Mouse (Mus musculus) intestine, embryonic 15.5 days (tissue): Measurements from ENCODE around the gene Arap2. TPM values are rescaled to one million over a fixed set of nuclear protein-coding genes. Genes with fewer than 3 reads are reported as not detected.

Experiments
- ATAC-seq: fragments of 200-750 bp; cut with Nextera tagmentation; 2 replicates; pipeline ENCODE4 v1.8.0; 2017; ENCODE audit warnings: moderate TSS enrichment, moderate library complexity
- H3K27ac ChIP-seq: fragments of 300-500 bp; sonication (generic); 2 replicates; pipeline ENCODE4 v1.5.1; 2015; ENCODE audit warnings: mild to moderate bottlenecking, inconsistent platforms
- H3K27me3 ChIP-seq: fragments of 300-500 bp; sonication (generic); replicated peaks from 2 replicates; pipeline ENCODE4 v1.6.1; 2015; ENCODE audit warnings: inconsistent platforms
- H3K36me3 ChIP-seq: fragments of 300-500 bp; sonication (generic); 2 replicates; pipeline ENCODE4 v1.6.1; 2015; ENCODE audit warnings: inconsistent platforms
- H3K4me1 ChIP-seq: fragments of 300-500 bp; sonication (generic); replicated peaks from 2 replicates; pipeline ENCODE4 v1.6.1; 2015; ENCODE audit warnings: inconsistent platforms
- H3K4me2 ChIP-seq: fragments of 300-500 bp; sonication (generic); replicated peaks from 2 replicates; pipeline ENCODE4 v1.6.1; 2015; ENCODE audit warnings: mild to moderate bottlenecking, inconsistent platforms
- H3K4me3 ChIP-seq: fragments of 300-500 bp; sonication (generic); replicated peaks from 2 replicates; pipeline ENCODE4 v1.5.1; 2015; ENCODE audit warnings: inconsistent platforms
- H3K9ac ChIP-seq: fragments of 300-500 bp; sonication (generic); 2 replicates; pipeline ENCODE4 v1.6.1; 2015; ENCODE audit warnings: inconsistent platforms
- H3K9me3 ChIP-seq: fragments of 300-500 bp; sonication (generic); 2 replicates; pipeline ENCODE4 v1.6.1; 2016; ENCODE audit warnings: inconsistent platforms
- WGBS: fragments of 180-500 bp; shearing (Covaris S2); methylation state at CpG from one replicate; pipeline ENCODE4 v1.1.7; 2015; 5-methylcytosine and 5-hydroxymethylcytosine counted together
- polyA plus RNA-seq: library from polyadenylated mRNA; unstranded; fragments of >200 nt; fragmentation: Nextera tagmentation; extraction: Ambion mirVana; gene quantifications from 2 replicates; pipeline ENCODE4 v1.2.1, GENCODE M21; 2015

The Arap2 gene
- polyA plus RNA-seq, 1 experiment from 2014 or later, result 5.9 TPM

- H3K9ac ChIP-seq, result no peak overlapping the region
- no peaks in the 10 kb centered on the region for H3K9me3 ChIP-seq
- no peak overlapping the region for H3K4me3 ChIP-seq
- ATAC-seq, result no peak
- no peak overlapping the region for H3K4me2 ChIP-seq
- H3K4me1 ChIP-seq, result no peaks in the 10 kb centered on the region
- no peaks in the 10 kb centered on the region for H3K27me3 ChIP-seq
- H3K27ac ChIP-seq, result no peak overlapping the region
- no peaks in the 10 kb centered on the region for H3K36me3 ChIP-seq
- WGBS, result 83% methylated on average over 2 of the region's 2 CpGs
These were observed 40.4 kb downstream of the Arap2 start for GRCm38 (mm10) chr5:62725551-62725950.

DNA sequence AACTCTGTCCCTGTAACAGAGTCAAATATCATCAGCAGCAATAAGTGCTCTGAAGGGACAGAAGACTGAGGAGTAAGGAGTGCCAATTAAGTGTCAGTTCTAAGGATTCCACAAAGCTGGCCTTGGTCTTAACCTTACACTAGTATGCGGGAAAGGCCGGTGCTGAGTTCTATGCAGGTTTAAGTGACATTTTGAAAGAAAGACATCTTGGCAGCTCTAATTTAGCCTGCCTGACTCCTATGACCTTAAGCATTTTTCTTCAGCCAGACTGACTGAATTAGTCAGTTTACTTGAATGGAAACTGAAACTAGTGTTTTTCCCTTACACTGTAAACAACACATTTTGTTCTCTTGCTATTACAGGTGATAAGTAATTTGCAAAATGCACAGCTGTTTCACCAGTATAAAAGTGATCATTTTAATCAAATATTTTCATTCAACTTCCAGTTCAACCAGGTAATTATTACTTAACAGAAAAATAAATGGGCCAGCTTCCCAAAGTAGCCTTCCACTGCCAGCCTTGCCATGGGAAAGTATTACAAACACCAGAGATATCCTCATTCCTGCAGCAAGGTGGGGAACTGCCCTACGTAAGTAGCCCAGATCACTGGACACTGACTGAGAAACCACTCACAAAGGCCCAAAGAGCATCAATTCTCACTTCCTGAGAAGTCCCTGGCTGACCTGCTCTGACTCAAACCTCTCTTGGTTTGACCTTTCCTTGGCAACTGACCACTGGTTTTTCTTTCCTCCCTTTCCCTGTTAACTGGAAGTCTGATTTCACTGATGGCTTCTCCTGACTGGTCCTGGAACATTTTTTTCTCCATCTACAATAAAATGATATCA is 42.5 kb downstream of the Arap2 start:
- no peak overlapping the region for H3K4me2 ChIP-seq
- WGBS, result 85% methylated on average over 3 of the region's 3 CpGs

DNA sequence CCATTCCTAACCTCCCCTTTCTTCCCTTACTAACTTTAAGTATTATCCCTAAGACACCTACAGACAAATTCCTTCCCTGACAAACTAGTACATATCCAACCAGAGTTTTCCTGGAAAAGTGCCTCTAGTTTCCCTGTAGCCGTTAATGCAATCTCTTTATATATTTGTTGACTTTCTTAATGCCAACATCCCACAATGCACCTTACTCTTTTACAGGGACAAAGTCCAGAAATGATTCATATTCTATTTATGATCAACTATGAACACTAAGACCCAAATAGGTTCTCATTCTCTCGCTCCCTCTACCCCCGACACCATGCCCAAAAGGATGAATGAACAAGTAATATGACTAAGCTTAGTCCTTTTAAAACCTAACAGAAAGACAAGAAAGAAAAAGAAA is 49.5 kb downstream of the Arap2 start:
- Histone ChIP-seq H3K36me3 (no peaks in the 10 kb centered on the region), H3K27ac (no peak overlapping the region), H3K4me1 (no peaks in the 10 kb centered on the region), H3K4me3 (no peak overlapping the region), H3K4me2 (no peak overlapping the region), H3K9me3 (no peaks in the 10 kb centered on the region), H3K9ac (no peak overlapping the region), H3K27me3 (no peaks in the 10 kb centered on the region)
- no peak for ATAC-seq
- 86% methylated on average over 3 of the region's 3 CpGs for WGBS

More for the DNA sequence above, 42.5 kb downstream of the Arap2 start:
- H3K9me3 ChIP-seq, result no peaks in the 10 kb centered on the region
- H3K9ac ChIP-seq, result no peak overlapping the region
- no peaks in the 10 kb centered on the region for H3K27me3 ChIP-seq
- H3K4me1 ChIP-seq, result no peaks in the 10 kb centered on the region
- H3K4me3 ChIP-seq, result no peak overlapping the region
- H3K27ac ChIP-seq, result no peak overlapping the region
- H3K36me3 ChIP-seq, result no peaks in the 10 kb centered on the region
- ATAC-seq, result no peak

DNA sequence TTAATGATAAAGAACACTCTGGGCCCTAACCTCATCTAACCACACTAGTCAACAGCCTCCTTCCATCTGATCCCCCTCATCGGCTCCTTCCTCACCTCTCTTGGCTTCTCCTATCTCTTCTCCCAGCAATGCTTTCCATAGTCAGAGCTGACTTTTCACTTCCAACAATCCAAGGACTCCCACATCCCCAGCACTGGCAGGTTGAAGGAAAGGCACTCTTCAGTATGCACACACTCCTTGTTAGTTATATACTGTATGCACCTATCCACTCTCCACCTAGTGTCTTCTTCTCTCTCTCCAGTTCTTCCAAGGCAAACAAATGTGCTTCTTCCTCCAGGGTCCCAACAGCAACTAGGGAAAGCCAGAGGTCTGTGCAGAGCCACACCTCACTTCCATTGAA is 50.0 kb downstream of the Arap2 start:
- no peak overlapping the region for H3K27ac ChIP-seq
- no peaks in the 10 kb centered on the region for H3K27me3 ChIP-seq
- no peak for ATAC-seq
- H3K4me1 ChIP-seq, result no peaks in the 10 kb centered on the region
- WGBS, result 58% methylated on average over 1 of the region's 1 CpGs
- no peak overlapping the region for H3K4me2 ChIP-seq
- no peak overlapping the region for H3K4me3 ChIP-seq
- H3K36me3 ChIP-seq, result no peaks in the 10 kb centered on the region
- no peaks in the 10 kb centered on the region for H3K9me3 ChIP-seq
- H3K9ac ChIP-seq, result no peak overlapping the region

DNA sequence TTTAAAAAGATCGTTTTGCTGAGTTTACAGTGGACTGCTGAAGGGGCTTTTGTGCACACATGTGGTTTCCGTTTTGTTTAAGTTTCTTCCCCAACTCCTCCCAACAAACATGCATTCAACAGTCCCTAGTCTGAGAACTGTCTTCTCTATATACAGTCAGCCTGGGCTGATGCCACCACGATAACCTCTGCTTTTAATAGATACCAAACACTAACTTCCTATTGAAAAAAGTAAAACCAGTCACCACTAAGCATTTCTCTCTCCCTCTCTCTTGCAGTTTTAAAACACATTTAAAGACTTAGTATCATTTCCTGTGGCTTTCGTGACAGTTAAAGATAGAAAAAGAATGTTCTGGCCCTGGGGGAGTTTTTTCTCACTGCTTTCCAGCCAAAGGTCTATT is 50.5 kb downstream of the Arap2 start:
- no peak overlapping the region for H3K9ac ChIP-seq
- 44% methylated on average over 4 of the region's 4 CpGs for WGBS
- H3K4me2 ChIP-seq, result no peak overlapping the region
- H3K4me3 ChIP-seq, result no peak overlapping the region
- H3K36me3 ChIP-seq, result no peaks in the 10 kb centered on the region
- H3K27ac ChIP-seq, result no peak overlapping the region
- ATAC-seq, result no peak
- no peaks in the 10 kb centered on the region for H3K4me1 ChIP-seq
- H3K27me3 ChIP-seq, result no peaks in the 10 kb centered on the region
- H3K9me3 ChIP-seq, result no peaks in the 10 kb centered on the region

DNA sequence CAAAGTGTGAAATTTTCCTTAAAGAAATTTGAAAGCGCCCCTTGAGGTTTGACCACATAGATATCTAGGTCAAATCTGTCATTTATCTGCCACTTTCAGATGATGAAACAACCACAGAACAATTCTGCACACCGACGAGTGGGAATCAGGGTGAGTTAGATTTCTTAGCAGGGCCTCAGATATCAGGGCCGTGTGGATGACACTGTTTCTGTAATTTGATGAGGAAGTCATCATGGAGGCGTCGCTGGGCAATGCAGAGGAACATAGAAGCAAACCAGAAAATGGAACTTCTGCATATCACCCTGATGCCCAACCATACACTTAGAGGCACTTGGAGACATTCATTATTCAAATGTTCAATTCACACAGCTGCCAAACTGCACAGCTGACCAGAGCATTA is 55.0 kb downstream of the Arap2 start:
- ATAC-seq, result no peak
- H3K9me3 ChIP-seq, result no peaks in the 10 kb centered on the region
- H3K9ac ChIP-seq, result no peak overlapping the region
- no peaks in the 10 kb centered on the region for H3K36me3 ChIP-seq
- no peaks in the 10 kb centered on the region for H3K4me1 ChIP-seq
- no peak overlapping the region for H3K4me2 ChIP-seq
- WGBS, result 78% methylated on average over 6 of the region's 6 CpGs
- H3K27ac ChIP-seq, result no peak overlapping the region
- no peaks in the 10 kb centered on the region for H3K27me3 ChIP-seq
- H3K4me3 ChIP-seq, result no peak overlapping the region

- Histone ChIP-seq H3K9me3 (no peaks in the 10 kb centered on the region), H3K4me1 (no peaks in the 10 kb centered on the region), H3K36me3 (no peaks in the 10 kb centered on the region), H3K9ac (no peak overlapping the region), H3K27ac (no peak overlapping the region), H3K4me3 (no peak overlapping the region), H3K27me3 (no peaks in the 10 kb centered on the region), H3K4me2 (no peak overlapping the region)
- no peak for ATAC-seq
- 58% methylated on average over 7 of the region's 7 CpGs for WGBS
These were observed 59.1 kb downstream of the Arap2 start for GRCm38 (mm10) chr5:62706900-62707299.

DNA sequence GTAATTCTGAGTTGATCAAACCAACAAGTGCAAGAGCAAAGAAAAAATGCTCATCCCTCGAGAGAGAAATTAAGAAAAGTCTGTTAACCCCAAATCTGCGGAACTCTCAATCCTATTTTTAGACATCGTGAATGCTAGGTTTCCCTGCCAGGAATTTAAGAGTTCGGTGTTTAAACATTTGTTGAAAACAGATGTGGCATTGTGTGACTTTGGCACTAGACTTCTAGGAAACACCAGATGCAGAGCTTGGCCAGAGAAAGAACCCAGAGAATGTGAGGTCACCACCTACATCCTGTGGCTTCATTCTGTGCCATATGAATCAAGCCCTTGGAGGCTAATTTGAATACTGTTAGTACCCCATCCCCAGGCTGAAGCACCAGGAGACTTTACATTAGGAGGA is 76.0 kb downstream of the Arap2 start:
- H3K27ac ChIP-seq, result no peak overlapping the region
- H3K4me3 ChIP-seq, result no peak overlapping the region
- no peak overlapping the region for H3K9ac ChIP-seq
- WGBS, result 55% methylated on average over 4 of the region's 4 CpGs
- no peaks in the 10 kb centered on the region for H3K4me1 ChIP-seq
- no peaks in the 10 kb centered on the region for H3K36me3 ChIP-seq
- no peak for ATAC-seq
- H3K9me3 ChIP-seq, result no peaks in the 10 kb centered on the region
- no peak overlapping the region for H3K4me2 ChIP-seq
- no peaks in the 10 kb centered on the region for H3K27me3 ChIP-seq

DNA sequence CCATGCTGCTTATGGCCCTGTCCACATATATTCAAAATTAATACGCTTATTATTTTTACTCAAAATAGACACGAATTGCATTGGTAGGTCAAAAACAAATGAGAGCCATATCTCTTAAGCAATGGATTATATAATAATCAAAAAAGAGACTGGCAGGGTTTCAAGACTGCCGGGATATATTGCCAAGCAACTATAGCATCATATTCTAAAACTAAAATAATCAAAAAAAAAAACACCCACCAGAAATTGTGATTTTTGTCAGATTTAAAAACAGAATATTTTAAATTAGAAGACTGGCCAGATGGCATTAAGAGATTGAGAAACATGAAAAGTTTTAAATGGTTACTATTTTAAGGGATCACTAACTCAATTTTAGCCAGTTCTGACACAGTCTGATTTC is 82.2 kb downstream of the Arap2 start:
- H3K4me2 ChIP-seq, result no peak overlapping the region
- no peak for ATAC-seq
- no peaks in the 10 kb centered on the region for H3K36me3 ChIP-seq
- WGBS, result 85% methylated on average over 3 of the region's 3 CpGs
- no peaks in the 10 kb centered on the region for H3K27me3 ChIP-seq
- no peak overlapping the region for H3K27ac ChIP-seq
- no peaks in the 10 kb centered on the region for H3K9me3 ChIP-seq
- H3K4me1 ChIP-seq, result no peaks in the 10 kb centered on the region
- H3K4me3 ChIP-seq, result no peak overlapping the region
- no peak overlapping the region for H3K9ac ChIP-seq

GRCm38 (mm10) chr5:62683207-62683606 is 82.8 kb downstream of the Arap2 start:
- Histone ChIP-seq H3K9ac (no peak overlapping the region), H3K36me3 (no peaks in the 10 kb centered on the region), H3K27me3 (no peaks in the 10 kb centered on the region), H3K4me1 (no peaks in the 10 kb centered on the region), H3K4me3 (no peak overlapping the region), H3K4me2 (no peak overlapping the region), H3K9me3 (no peaks in the 10 kb centered on the region), H3K27ac (no peak overlapping the region)
- no peak for ATAC-seq
- WGBS, result 74% methylated on average over 3 of the region's 3 CpGs

DNA sequence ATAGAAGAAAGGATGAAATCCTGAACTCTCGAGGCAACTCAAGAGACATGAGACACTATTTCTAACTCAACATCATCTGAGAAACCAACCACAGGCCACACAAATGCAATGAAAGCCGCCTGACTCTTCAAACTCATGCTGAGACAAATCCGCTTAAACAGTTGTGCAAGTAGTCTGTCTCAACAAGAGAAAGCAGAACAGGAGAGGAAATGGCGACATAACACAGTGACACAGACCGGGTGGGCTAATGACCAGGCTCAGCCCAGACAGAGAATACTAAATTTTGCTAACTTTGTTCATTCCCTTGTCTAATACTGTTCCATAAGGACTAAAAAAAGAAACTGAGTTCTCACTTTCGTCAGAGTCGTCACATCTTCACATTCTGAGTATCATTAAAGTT is 88.6 kb downstream of the Arap2 start:
- Histone ChIP-seq H3K27ac (no peak overlapping the region), H3K36me3 (no peaks in the 10 kb centered on the region), H3K4me1 (no peaks in the 10 kb centered on the region), H3K9me3 (no peaks in the 10 kb centered on the region), H3K4me3 (no peak overlapping the region), H3K27me3 (no peaks in the 10 kb centered on the region), H3K9ac (no peak overlapping the region), H3K4me2 (no peak overlapping the region)
- ATAC-seq, result no peak
- WGBS, result 86% methylated on average over 7 of the region's 7 CpGs

DNA sequence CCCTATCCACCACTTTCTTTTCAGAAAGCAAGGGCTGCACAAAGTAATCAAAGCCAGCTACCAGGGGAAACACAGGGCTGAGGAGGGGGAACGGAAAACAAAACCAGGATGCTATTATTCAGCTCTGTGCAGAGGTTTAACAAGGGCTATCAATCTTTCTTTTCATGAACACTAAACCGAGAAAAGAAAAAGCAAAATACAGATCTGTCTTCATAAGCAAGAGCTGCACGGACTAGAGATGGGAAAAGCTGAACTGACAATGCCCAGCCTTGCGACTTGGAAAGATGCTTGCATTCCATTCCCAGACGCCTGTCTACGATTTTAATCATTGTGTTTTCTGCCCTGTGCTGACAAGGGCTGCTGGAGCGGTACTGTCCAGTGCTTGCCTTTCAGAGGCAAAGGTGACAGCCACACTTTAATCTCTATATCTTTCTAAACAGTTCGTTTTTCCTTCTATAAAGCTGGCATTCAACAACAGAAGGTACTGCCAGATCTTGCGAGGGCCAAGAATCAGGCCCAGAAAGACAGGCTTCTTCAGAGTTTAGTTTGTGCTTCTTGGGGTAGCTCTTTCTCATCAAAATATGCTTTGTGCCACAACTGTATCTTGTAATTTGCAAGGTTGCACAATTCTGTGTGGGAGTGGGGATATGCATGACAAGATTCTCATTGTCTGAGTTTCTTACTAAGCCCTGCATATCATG is 93.1 kb downstream of the Arap2 start:
- H3K27ac ChIP-seq, result no peak overlapping the region
- 28% methylated on average over 9 of the region's 9 CpGs for WGBS
- H3K4me1 ChIP-seq, result no peaks in the 10 kb centered on the region
- ATAC-seq, result no peak
- H3K4me2 ChIP-seq, result no peak overlapping the region; the same call in 1 of the 2 replicates
- H3K4me3 ChIP-seq, result no peak overlapping the region
- H3K27me3 ChIP-seq, result no peaks in the 10 kb centered on the region
- no peak overlapping the region for H3K9ac ChIP-seq
- H3K9me3 ChIP-seq, result no peaks in the 10 kb centered on the region
- no peaks in the 10 kb centered on the region for H3K36me3 ChIP-seq

- no peak for ATAC-seq
- H3K27me3 ChIP-seq, result no peaks in the 10 kb centered on the region
- no peaks in the 10 kb centered on the region for H3K36me3 ChIP-seq
- no peaks in the 10 kb centered on the region for H3K9me3 ChIP-seq
- no peak overlapping the region for H3K27ac ChIP-seq
- no peak overlapping the region for H3K4me2 ChIP-seq
- no peak overlapping the region for H3K4me3 ChIP-seq
- H3K9ac ChIP-seq, result no peak overlapping the region
- H3K4me1 ChIP-seq, result no peaks in the 10 kb centered on the region
These were observed 100.6 kb downstream of the Arap2 start for GRCm38 (mm10) chr5:62665329-62665728.
